Mouse (Mus musculus): ENCODE data around the gene Ppp2r3a.

- TF ChIP-seq CTCF (conservative IDR thresholded peaks at IDR 0.05; ENCODE audit: low read length) (no peak), NANOG (IDR thresholded peaks at IDR 0.05; ENCODE audit: borderline replicate concordance, low read length) (no peak)
These were observed 91.5 kb downstream of the Ppp2r3a start for GRCm38 (mm10) chr9:101160092-101160491.

Data from E14TG2a.4 (cell line).